Mouse (Mus musculus) embryonic facial prominence, embryonic 12.5 days (tissue): Measurements from ENCODE around the gene Amn. TPM values are rescaled to one million over a fixed set of nuclear protein-coding genes. Genes with fewer than 3 reads are reported as not detected.
A peak's percentile ranks its signal among the peaks of the same experiment; 100 is the strongest.

Source experiments
- ATAC-seq: fragments of 200-750 bp; cut with Nextera tagmentation; 2 replicates; pipeline ENCODE4 v1.8.0; 2017; ENCODE audit not compliant: insufficient number of reproducible peaks, insufficient read depth, low FRiP score, low TSS enrichment
- H3K27ac ChIP-seq: fragments of 300-500 bp; sonication (generic); 2 replicates; pipeline ENCODE4 v1.5.1; 2016; ENCODE audit warnings: mild to moderate bottlenecking
- H3K27me3 ChIP-seq: fragments of 300-500 bp; sonication (generic); 2 replicates; pipeline ENCODE4 v1.6.1; 2016; ENCODE audit warnings: mild to moderate bottlenecking, moderate library complexity
- H3K36me3 ChIP-seq: fragments of 300-500 bp; sonication (generic); 2 replicates; pipeline ENCODE4 v1.6.1; 2016; ENCODE audit warnings: mild to moderate bottlenecking
- H3K4me1 ChIP-seq: fragments of 300-500 bp; sonication (generic); 2 replicates; pipeline ENCODE4 v1.6.1; 2016
- H3K4me2 ChIP-seq: fragments of 300-500 bp; sonication (generic); replicated peaks from 2 replicates; pipeline ENCODE4 v1.6.1; 2016; ENCODE audit warnings: mild to moderate bottlenecking, moderate library complexity
- H3K4me3 ChIP-seq: fragments of 300-500 bp; sonication (generic); 2 replicates; pipeline ENCODE4 v1.5.1; 2016; ENCODE audit warnings: mild to moderate bottlenecking
- H3K9ac ChIP-seq: fragments of 300-500 bp; sonication (generic); 2 replicates; pipeline ENCODE4 v1.6.1; 2016; ENCODE audit warnings: mild to moderate bottlenecking, moderate library complexity
- H3K9me3 ChIP-seq: fragments of 300-500 bp; sonication (generic); 2 replicates; pipeline ENCODE4 v1.6.1; 2016; ENCODE audit warnings: mild to moderate bottlenecking, moderate library complexity
- WGBS: fragments of 180-500 bp; shearing (Covaris S2); methylation state at CpG from one replicate; pipeline ENCODE4 v1.1.7; 2016; 5-methylcytosine and 5-hydroxymethylcytosine counted together
- polyA plus RNA-seq: library from polyadenylated mRNA; unstranded; fragments of >200 nt; fragmentation: Nextera tagmentation; extraction: Ambion mirVana; gene quantifications from 2 replicates; pipeline ENCODE4 v1.2.1, GENCODE M21; 2016

Gene Amn
- polyA plus RNA-seq, 1 experiment from 2014 or later: 0.52 TPM

GRCm38 (mm10) chr12:111271406-111271805 is 511 bp downstream of the Amn start:
- Histone ChIP-seq H3K4me3 (peak overlapping the region; percentile 11; the same call in 1 of the 2 replicates), H3K9ac (no peak overlapping the region; the same call in 1 of the 2 replicates), H3K4me2 (peak overlapping the region; percentile 18), H3K27me3 (peaks cover 71% of the 10 kb centered on the region), H3K9me3 (no peaks in the 10 kb centered on the region), H3K4me1 (peaks cover 20% of the 10 kb centered on the region), H3K27ac (no peak overlapping the region), H3K36me3 (no peaks in the 10 kb centered on the region)
- ATAC-seq: no peak
- 9% methylated on average over 28 of the region's 28 CpGs for WGBS

DNA sequence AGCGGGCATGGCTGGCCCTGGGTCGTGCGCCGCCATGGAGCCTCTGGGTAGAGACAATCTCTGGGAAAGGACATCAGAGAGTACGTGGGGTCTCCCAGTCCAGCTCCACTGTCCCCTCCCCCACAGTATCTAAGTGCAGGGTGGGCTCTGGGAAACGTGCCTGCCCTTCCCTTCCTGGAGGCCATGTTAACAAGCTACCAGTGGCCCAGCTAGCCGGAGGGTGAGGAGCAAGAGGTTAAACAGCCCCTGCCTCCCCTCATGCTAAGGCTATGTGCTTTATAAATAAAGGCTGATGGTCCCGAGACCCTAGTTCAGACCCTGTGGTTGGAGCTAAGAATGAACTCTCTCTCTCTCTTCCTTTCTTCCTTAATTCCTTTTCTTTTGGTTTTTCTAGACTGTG is 1.1 kb downstream of the Amn start:
- WGBS: 19% methylated on average over 8 of the region's 8 CpGs
- no peak overlapping the region for H3K9ac ChIP-seq
- H3K9me3 ChIP-seq: no peaks in the 10 kb centered on the region
- no peak for ATAC-seq
- H3K4me1 ChIP-seq: peaks cover 20% of the 10 kb centered on the region
- H3K36me3 ChIP-seq: no peaks in the 10 kb centered on the region
- no peak overlapping the region for H3K27ac ChIP-seq
- H3K4me2 ChIP-seq: peak overlapping the region; percentile 18; the same call in 1 of the 2 replicates
- 0 out of 2 replicates have a peak overlapping the region, but pooled peaks have one; percentile 11 for H3K4me3 ChIP-seq
- peaks cover 77% of the 10 kb centered on the region for H3K27me3 ChIP-seq

DNA sequence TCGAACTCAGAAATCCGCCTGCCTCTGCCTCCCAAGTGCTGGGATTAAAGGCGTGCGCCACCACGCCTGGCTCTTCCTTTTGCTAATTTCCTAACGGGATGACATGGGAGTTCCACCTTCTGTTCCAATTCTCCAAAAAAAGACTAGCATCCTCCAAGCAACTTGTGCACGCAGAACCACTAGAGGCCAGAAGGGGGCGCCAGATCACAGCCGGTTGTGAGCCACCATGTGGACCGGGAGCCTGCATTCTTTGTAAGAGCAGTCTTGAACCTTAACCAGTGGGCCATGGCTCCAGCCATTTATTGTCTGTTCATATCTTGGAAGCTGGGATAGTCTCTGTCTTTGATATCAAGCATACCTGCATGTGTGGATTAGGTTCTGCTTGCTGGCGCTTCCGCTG is 1.5 kb downstream of the Amn start:
- no peak overlapping the region for H3K9ac ChIP-seq
- H3K4me1 ChIP-seq: peaks cover 20% of the 10 kb centered on the region
- WGBS: 18% methylated on average over 12 of the region's 12 CpGs
- no peak overlapping the region for H3K27ac ChIP-seq
- no peak overlapping the region for H3K4me3 ChIP-seq
- ATAC-seq: no peak
- no peak overlapping the region for H3K4me2 ChIP-seq
- no peaks in the 10 kb centered on the region for H3K36me3 ChIP-seq
- H3K27me3 ChIP-seq: peaks cover 81% of the 10 kb centered on the region
- H3K9me3 ChIP-seq: no peaks in the 10 kb centered on the region

GRCm38 (mm10) chr12:111274006-111274405 is 3.1 kb downstream of the Amn start:
- no peaks in the 10 kb centered on the region for H3K36me3 ChIP-seq
- peak overlapping the region; percentile 86 for H3K4me2 ChIP-seq
- H3K4me1 ChIP-seq: peaks cover 20% of the 10 kb centered on the region
- WGBS: 3% methylated on average over 28 of the region's 28 CpGs
- peak overlapping the region; percentile 48 for H3K9ac ChIP-seq
- peak overlapping the region; percentile 45 for H3K4me3 ChIP-seq
- H3K27me3 ChIP-seq: peaks cover 84% of the 10 kb centered on the region
- H3K9me3 ChIP-seq: no peaks in the 10 kb centered on the region
- no peak for ATAC-seq
- no peak overlapping the region for H3K27ac ChIP-seq

GRCm38 (mm10) chr12:111274447-111275149 is 3.7 kb downstream of the Amn start:
- Histone ChIP-seq H3K9me3 (no peaks in the 10 kb centered on the region), H3K27ac (no peak overlapping the region), H3K4me1 (peaks cover 20% of the 10 kb centered on the region), H3K27me3 (peaks cover 81% of the 10 kb centered on the region), H3K36me3 (no peaks in the 10 kb centered on the region), H3K4me3 (peak overlapping the region; percentile 45), H3K9ac (peak overlapping the region; percentile 48), H3K4me2 (peak overlapping the region; percentile 86)
- WGBS: 3% methylated on average over 73 of the region's 80 CpGs
- no peak for ATAC-seq

- Histone ChIP-seq H3K27me3 (peaks cover 74% of the 10 kb centered on the region), H3K4me1 (peaks cover 20% of the 10 kb centered on the region), H3K36me3 (no peaks in the 10 kb centered on the region), H3K9ac (peak overlapping the region; percentile 48; the same call in 1 of the 2 replicates), H3K4me3 (peak overlapping the region; percentile 45), H3K4me2 (peak overlapping the region; percentile 86), H3K27ac (no peak overlapping the region), H3K9me3 (no peaks in the 10 kb centered on the region)
- ATAC-seq: no peak
- WGBS: 1% methylated on average over 58 of the region's 58 CpGs
These were observed 4.4 kb downstream of the Amn start for GRCm38 (mm10) chr12:111275150-111275841.

DNA sequence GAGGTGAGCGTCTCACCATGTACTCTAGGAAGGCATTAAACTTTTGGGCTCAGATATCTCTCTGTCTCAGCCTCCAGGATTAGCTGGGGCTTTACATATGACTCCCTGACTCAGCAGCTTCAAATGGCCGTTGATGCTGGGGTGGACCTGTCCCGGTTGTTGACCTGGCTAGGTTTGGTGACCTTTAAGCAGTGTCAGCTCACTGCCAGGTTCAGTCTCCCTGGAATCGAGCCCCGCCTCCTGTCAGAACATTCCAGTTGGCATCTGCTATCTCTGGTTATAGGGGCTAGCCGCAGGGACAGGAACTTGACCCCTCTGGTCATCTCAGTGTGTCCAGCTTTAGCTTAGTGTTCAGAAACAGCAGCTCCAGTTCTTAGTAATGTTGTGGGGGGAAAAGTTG is 5.5 kb downstream of the Amn start:
- H3K36me3 ChIP-seq: no peaks in the 10 kb centered on the region
- no peak overlapping the region for H3K27ac ChIP-seq
- no peaks in the 10 kb centered on the region for H3K9me3 ChIP-seq
- 52% methylated on average over 6 of the region's 6 CpGs for WGBS
- no peak overlapping the region for H3K9ac ChIP-seq
- peaks cover 20% of the 10 kb centered on the region for H3K4me1 ChIP-seq
- no peak overlapping the region for H3K4me3 ChIP-seq
- ATAC-seq: no peak
- H3K27me3 ChIP-seq: peaks cover 64% of the 10 kb centered on the region
- H3K4me2 ChIP-seq: no peak overlapping the region

DNA sequence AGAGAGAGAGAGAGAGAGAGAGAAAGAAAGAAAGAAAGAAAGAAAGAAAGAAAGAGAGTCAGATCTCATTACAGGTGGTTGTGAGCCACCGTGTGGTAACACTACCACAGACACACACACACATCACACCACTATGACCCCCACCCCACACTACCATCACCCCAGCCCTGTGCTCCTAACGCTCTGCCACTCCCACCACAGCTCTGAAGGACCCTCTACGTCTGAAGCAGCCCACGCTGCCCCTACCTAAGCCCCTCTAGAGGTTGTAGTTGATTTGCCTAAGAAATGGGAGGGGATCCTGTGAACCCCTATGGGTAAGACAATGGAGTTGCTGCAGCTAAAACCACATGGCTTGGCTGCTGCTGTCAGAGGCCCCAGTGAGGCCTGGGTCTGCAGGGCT is 12.7 kb downstream of the Amn start:
- no peak for ATAC-seq
- WGBS: 73% methylated on average over 4 of the region's 4 CpGs

GRCm38 (mm10) chr12:111284532-111284931 is 13.6 kb downstream of the Amn start:
- Histone ChIP-seq H3K9me3 (no peaks in the 10 kb centered on the region), H3K27me3 (no peaks in the 10 kb centered on the region), H3K9ac (no peak overlapping the region), H3K36me3 (no peaks in the 10 kb centered on the region), H3K4me2 (peak overlapping the region; percentile 40), H3K27ac (no peak overlapping the region), H3K4me1 (peaks cover 17% of the 10 kb centered on the region), H3K4me3 (peak overlapping the region; percentile 15)
- 19% methylated on average over 10 of the region's 10 CpGs for WGBS
- ATAC-seq: no peak

More for the DNA sequence above, 12.7 kb downstream of the Amn start:
- Histone ChIP-seq H3K4me3 (no peak overlapping the region), H3K27me3 (no peaks in the 10 kb centered on the region), H3K4me1 (peaks cover 12% of the 10 kb centered on the region), H3K4me2 (no peak overlapping the region), H3K9ac (no peak overlapping the region), H3K9me3 (no peaks in the 10 kb centered on the region), H3K36me3 (no peaks in the 10 kb centered on the region), H3K27ac (no peak overlapping the region)

DNA sequence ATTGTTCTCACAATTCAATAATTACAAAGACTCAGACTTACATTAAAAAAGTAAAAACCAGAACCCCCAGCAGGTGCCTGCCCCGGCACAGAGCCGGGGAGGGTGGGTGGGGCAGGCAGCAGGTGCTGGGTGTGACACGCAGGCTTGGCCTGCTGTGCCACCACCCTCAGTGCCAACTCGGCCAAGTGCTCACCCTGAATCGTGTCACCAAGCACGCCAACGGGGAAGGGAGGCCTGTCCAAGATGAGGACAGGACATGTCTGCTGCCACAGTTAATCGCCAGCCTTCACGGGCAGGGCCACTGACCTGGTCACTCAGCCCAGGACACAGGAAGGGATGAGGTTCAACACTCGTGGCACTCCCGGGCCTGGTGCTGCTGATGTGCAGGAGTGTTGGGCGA is 22.1 kb downstream of the Amn start:
- WGBS: 93% methylated on average over 12 of the region's 12 CpGs
- Histone ChIP-seq H3K27ac (no peak overlapping the region), H3K4me3 (no peak overlapping the region), H3K36me3 (peaks cover 69% of the 10 kb centered on the region), H3K4me1 (peaks cover 5% of the 10 kb centered on the region; the same call in 1 of the 2 replicates), H3K27me3 (no peaks in the 10 kb centered on the region), H3K9me3 (no peaks in the 10 kb centered on the region; the same call in 1 of the 2 replicates), H3K9ac (no peak overlapping the region), H3K4me2 (no peak overlapping the region)
- no peak for ATAC-seq

GRCm38 (mm10) chr12:111301322-111302017 is 30.6 kb downstream of the Amn start:
- H3K36me3 ChIP-seq: peaks cover 92% of the 10 kb centered on the region
- H3K27me3 ChIP-seq: no peaks in the 10 kb centered on the region
- H3K4me2 ChIP-seq: no peak overlapping the region
- no peak overlapping the region for H3K9ac ChIP-seq
- no peak for ATAC-seq
- H3K9me3 ChIP-seq: no peaks in the 10 kb centered on the region
- no peak overlapping the region for H3K27ac ChIP-seq
- 94% methylated on average over 27 of the region's 27 CpGs for WGBS
- no peaks in the 10 kb centered on the region for H3K4me1 ChIP-seq
- no peak overlapping the region for H3K4me3 ChIP-seq
